Mouse (Mus musculus) kidney, postnatal 10 days (tissue): ENCODE results near the gene Wnt5a.

Experiments
- DNase-seq: peaks from one replicate; pipeline ENCODE4 v3.0.0; 2021; ENCODE audit warnings: mixed read lengths

Wnt5a gene

GRCm38 (mm10) chr14:28509441-28510340, 5.1 kb downstream of the Wnt5a start:
- DNase-seq = peak; percentile 61

GRCm38 (mm10) chr14:28510341-28511028, 5.9 kb downstream of the Wnt5a start:
- peak; percentile 52 for DNase-seq

GRCm38 (mm10) chr14:28511029-28511651, 6.6 kb downstream of the Wnt5a start:
- peak; percentile 54 for DNase-seq

GRCm38 (mm10) chr14:28512805-28513590, 8.4 kb downstream of the Wnt5a start:
- DNase-seq = no peak

GRCm38 (mm10) chr14:28514171-28514570, 9.6 kb downstream of the Wnt5a start:
- DNase-seq = no peak

- DNase-seq = no peak
Observed at GRCm38 (mm10) chr14:28515331-28515730, 10.8 kb downstream of the Wnt5a start.

- no peak for DNase-seq
Observed at GRCm38 (mm10) chr14:28517631-28518560, 13.3 kb downstream of the Wnt5a start.

- no peak for DNase-seq
Observed at GRCm38 (mm10) chr14:28521106-28521505, 16.6 kb downstream of the Wnt5a start.

GRCm38 (mm10) chr14:28522611-28523010, 18.1 kb downstream of the Wnt5a start:
- no peak for DNase-seq

GRCm38 (mm10) chr14:28525566-28525965, 21.0 kb downstream of the Wnt5a start:
- DNase-seq = no peak

GRCm38 (mm10) chr14:28528151-28528685, 23.7 kb downstream of the Wnt5a start:
- no peak for DNase-seq

- no peak for DNase-seq
Observed at GRCm38 (mm10) chr14:28531531-28531930, 27.0 kb downstream of the Wnt5a start.

- peak; percentile 14 for DNase-seq
Observed at GRCm38 (mm10) chr14:28532943-28533342, 28.4 kb downstream of the Wnt5a start.

- no peak for DNase-seq
Observed at GRCm38 (mm10) chr14:28533876-28534275, 29.3 kb downstream of the Wnt5a start.

- peak; percentile 38 for DNase-seq
Observed at GRCm38 (mm10) chr14:28535814-28536213, 31.3 kb downstream of the Wnt5a start.

- no peak for DNase-seq
Observed at GRCm38 (mm10) chr14:28539577-28539976, 35.0 kb downstream of the Wnt5a start.

GRCm38 (mm10) chr14:28542117-28542741, 37.7 kb downstream of the Wnt5a start:
- peak; percentile 60 for DNase-seq

- DNase-seq = no peak
Observed at GRCm38 (mm10) chr14:28561861-28562260, 57.3 kb downstream of the Wnt5a start.
